Mouse (Mus musculus): ENCODE data around the gene Prss22. TPM values are rescaled to one million over a fixed set of nuclear protein-coding genes. Genes with fewer than 3 reads are reported as not detected.

The Prss22 gene
- polyA plus RNA-seq, 1 experiment from 2014 or later = not detected

DNA sequence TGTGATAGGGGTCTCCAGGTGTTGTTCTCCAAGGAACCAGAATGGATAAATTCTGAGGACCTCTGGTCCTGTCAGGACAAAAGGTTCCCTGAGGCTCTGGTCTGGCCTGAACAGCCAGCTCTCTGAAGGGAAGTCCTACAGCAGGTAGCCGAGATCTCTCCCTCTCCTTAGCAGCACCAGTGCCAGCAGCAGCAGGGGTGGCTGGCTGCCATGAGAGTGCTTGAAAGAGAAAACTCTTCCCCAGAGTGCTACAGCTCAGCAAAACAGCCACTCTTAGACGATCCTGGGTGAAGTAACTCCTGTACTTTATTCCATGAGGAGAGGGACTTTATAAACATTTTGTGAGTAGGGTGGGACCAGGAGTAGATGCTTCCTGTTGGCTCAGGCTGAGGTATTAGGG lies 8.1 kb downstream of the Prss22 start:
- Histone ChIP-seq H3K4me1 (ENCODE audit: control insufficient read depth, insufficient read depth, low read length) (peaks cover 4% of the 10 kb centered on the region; the same call in 1 of the 2 replicates), H3K9ac (replicated peaks; ENCODE audit: low read depth, low read length) (no peak overlapping the region), H3K4me3 (ENCODE audit: low read depth, low read length) (no peak overlapping the region), H3K27ac (ENCODE audit: low read depth, low read length) (no peak overlapping the region), H3K36me3 (ENCODE audit: control insufficient read depth, insufficient read depth, low read length) (no peaks in the 10 kb centered on the region), H3K27me3 (ENCODE audit: control insufficient read depth, insufficient read depth, low read length) (no peaks in the 10 kb centered on the region), H3K9me3 (ENCODE audit: control insufficient read depth, low read length) (no peaks in the 10 kb centered on the region), H3K4me2 (ENCODE audit: low read depth, low read length) (no peak overlapping the region)
- ATAC-seq (ENCODE audit: low read depth) = no peak
- WGBS = 63% methylated on average over 2 of the region's 2 CpGs

DNA sequence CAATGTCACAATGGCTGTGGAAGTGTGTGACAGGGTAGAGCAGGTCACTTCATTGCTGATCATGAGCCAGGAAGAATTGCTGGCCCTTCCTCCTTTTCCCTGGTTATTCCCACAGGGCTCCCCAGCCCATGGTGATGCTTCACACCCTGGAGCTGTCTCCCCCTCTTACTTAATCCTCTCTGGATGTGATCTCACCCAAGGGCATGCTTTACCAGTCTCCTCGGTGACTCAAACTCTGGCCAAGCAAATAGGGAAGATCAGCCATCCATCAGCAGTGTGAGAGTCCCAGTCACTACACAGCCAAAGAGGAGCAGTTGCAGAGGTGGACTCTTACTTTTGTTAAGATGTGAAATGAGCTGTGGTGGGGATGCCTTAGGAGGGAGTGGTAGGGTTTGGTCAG lies 12.9 kb downstream of the Prss22 start:
- 84% methylated on average over 1 of the region's 1 CpGs for WGBS
- H3K4me1 ChIP-seq (ENCODE audit: control insufficient read depth, insufficient read depth, low read length) = no peaks in the 10 kb centered on the region
- H3K27ac ChIP-seq (ENCODE audit: low read depth, low read length) = no peak overlapping the region
- H3K4me2 ChIP-seq (ENCODE audit: low read depth, low read length) = no peak overlapping the region
- H3K9me3 ChIP-seq (ENCODE audit: control insufficient read depth, low read length) = no peaks in the 10 kb centered on the region
- no peak for ATAC-seq (ENCODE audit: low read depth)
- H3K27me3 ChIP-seq (ENCODE audit: control insufficient read depth, insufficient read depth, low read length) = no peaks in the 10 kb centered on the region
- H3K36me3 ChIP-seq (ENCODE audit: control insufficient read depth, insufficient read depth, low read length) = no peaks in the 10 kb centered on the region
- H3K9ac ChIP-seq (replicated peaks; ENCODE audit: low read depth, low read length) = no peak overlapping the region
- no peak overlapping the region for H3K4me3 ChIP-seq (ENCODE audit: low read depth, low read length)

DNA sequence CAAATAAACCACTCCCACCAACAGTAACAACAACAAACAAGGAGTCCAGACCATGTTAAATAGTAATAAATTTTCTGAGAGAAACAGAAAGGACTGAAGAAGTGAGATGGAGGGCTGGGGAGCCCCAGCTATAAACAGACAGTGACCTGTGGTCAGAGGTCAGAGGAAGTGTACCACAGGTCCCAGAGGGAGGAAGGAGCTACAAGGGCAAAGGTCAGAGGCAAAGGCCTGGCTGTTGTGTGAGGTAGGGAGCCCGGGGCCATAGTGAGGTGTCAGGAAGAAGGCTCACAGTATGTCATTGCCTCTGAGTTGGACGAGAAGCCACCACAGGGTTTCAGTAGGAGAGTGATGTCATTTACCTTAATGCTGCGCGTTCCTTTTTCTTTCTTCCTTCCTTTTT lies 15.0 kb downstream of the Prss22 start:
- Histone ChIP-seq H3K9ac (replicated peaks; ENCODE audit: low read depth, low read length) (no peak overlapping the region), H3K27ac (ENCODE audit: low read depth, low read length) (no peak overlapping the region), H3K9me3 (ENCODE audit: control insufficient read depth, low read length) (no peaks in the 10 kb centered on the region), H3K4me1 (ENCODE audit: control insufficient read depth, insufficient read depth, low read length) (no peaks in the 10 kb centered on the region), H3K4me2 (ENCODE audit: low read depth, low read length) (no peak overlapping the region), H3K36me3 (ENCODE audit: control insufficient read depth, insufficient read depth, low read length) (no peaks in the 10 kb centered on the region), H3K27me3 (ENCODE audit: control insufficient read depth, insufficient read depth, low read length) (no peaks in the 10 kb centered on the region), H3K4me3 (ENCODE audit: low read depth, low read length) (no peak overlapping the region)
- no peak for ATAC-seq (ENCODE audit: low read depth)
- WGBS = 62% methylated on average over 4 of the region's 4 CpGs

DNA sequence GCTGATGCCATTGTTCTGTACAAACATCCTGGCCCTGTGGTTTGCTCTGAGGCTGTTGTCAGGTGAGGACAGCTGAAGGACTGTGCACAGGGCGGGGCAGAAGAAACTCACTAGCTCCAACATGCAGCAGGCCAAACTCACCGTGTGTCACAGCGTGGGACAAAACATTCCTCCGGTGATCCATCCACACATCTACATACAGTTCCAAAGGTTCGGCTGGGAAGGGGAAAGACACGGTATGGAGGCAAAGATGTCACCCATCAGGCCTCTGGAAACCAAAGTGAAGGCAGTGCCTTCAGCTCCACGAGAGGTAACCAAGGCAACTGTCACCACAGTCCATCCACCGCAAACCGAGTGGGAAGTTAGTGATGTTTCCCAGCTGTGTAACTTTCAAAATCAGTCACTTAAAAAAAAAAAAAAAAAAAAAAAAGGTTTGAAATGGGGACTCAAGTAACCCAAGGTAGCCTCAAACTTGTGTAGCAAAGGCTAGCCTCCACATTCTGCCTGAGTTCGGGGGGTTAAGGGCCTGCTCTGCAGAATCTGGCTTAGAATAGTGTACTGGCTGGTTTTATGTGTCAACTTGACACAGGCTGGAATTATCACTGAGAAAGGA lies 17.5 kb downstream of the Prss22 start, which contains the start of gene Prss30:
Gene Prss30, minus strand, starts transcription at position 270 of the 613 bp plus-strand sequence.
- no peak for ATAC-seq (ENCODE audit: low read depth)

DNA sequence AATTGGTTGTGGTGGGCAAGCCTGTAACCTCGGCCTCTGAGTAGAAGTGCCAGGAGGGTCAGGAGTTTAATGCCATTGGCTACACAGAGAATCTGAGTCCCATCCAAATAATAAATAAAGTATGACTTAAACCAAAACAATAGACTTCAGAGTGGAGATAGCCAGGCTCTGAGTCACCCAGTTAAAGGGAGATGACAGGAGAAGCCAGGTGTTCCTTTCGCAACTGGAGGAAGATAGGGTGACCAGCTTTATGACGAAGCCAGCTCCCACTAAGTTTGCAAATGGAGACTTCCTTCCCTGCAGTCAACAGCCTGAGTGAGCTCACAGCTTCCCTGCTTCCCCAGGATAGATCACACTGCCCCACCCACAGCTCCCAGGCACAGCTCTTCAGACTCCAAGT lies 18.4 kb downstream of the Prss22 start:
- H3K27me3 ChIP-seq (ENCODE audit: control insufficient read depth, insufficient read depth, low read length) = no peaks in the 10 kb centered on the region
- no peak overlapping the region for H3K4me2 ChIP-seq (ENCODE audit: low read depth, low read length)
- no peaks in the 10 kb centered on the region for H3K36me3 ChIP-seq (ENCODE audit: control insufficient read depth, insufficient read depth, low read length)
- H3K4me3 ChIP-seq (ENCODE audit: low read depth, low read length) = no peak overlapping the region
- no peaks in the 10 kb centered on the region for H3K4me1 ChIP-seq (ENCODE audit: control insufficient read depth, insufficient read depth, low read length)
- no peaks in the 10 kb centered on the region for H3K9me3 ChIP-seq (ENCODE audit: control insufficient read depth, low read length)
- 73% methylated on average over 3 of the region's 3 CpGs for WGBS
- no peak overlapping the region for H3K27ac ChIP-seq (ENCODE audit: low read depth, low read length)
- H3K9ac ChIP-seq (replicated peaks; ENCODE audit: low read depth, low read length) = no peak overlapping the region
- no peak for ATAC-seq (ENCODE audit: low read depth)

More for the DNA sequence above, 17.5 kb downstream of the Prss22 start, which contains the start of gene Prss30:
- Histone ChIP-seq H3K36me3 (ENCODE audit: control insufficient read depth, insufficient read depth, low read length) (no peaks in the 10 kb centered on the region), H3K4me1 (ENCODE audit: control insufficient read depth, insufficient read depth, low read length) (no peaks in the 10 kb centered on the region), H3K9ac (replicated peaks; ENCODE audit: low read depth, low read length) (no peak within 1 kb of the TSS), H3K4me3 (ENCODE audit: low read depth, low read length) (no peak within 1 kb of the TSS), H3K9me3 (ENCODE audit: control insufficient read depth, low read length) (no peaks in the 10 kb centered on the region), H3K27ac (ENCODE audit: low read depth, low read length) (no peak within 1 kb of the TSS), H3K27me3 (ENCODE audit: control insufficient read depth, insufficient read depth, low read length) (no peaks in the 10 kb centered on the region), H3K4me2 (ENCODE audit: low read depth, low read length) (no peak within 1 kb of the TSS)
- 85% methylated on average over 10 of the region's 10 CpGs for WGBS

- ATAC-seq (ENCODE audit: low read depth) = no peak
- H3K4me3 ChIP-seq (ENCODE audit: low read depth, low read length) = no peak overlapping the region
- H3K9ac ChIP-seq (replicated peaks; ENCODE audit: low read depth, low read length) = no peak overlapping the region
- no peaks in the 10 kb centered on the region for H3K27me3 ChIP-seq (ENCODE audit: control insufficient read depth, insufficient read depth, low read length)
- H3K9me3 ChIP-seq (ENCODE audit: control insufficient read depth, low read length) = no peaks in the 10 kb centered on the region
- H3K4me2 ChIP-seq (ENCODE audit: low read depth, low read length) = no peak overlapping the region
- 91% methylated on average over 4 of the region's 4 CpGs for WGBS
- no peaks in the 10 kb centered on the region for H3K36me3 ChIP-seq (ENCODE audit: control insufficient read depth, insufficient read depth, low read length)
- H3K4me1 ChIP-seq (ENCODE audit: control insufficient read depth, insufficient read depth, low read length) = no peaks in the 10 kb centered on the region
- H3K27ac ChIP-seq (ENCODE audit: low read depth, low read length) = no peak overlapping the region
Measured at GRCm38 (mm10) chr17:23976665-23977064, 21.2 kb downstream of the Prss22 start.

- Histone ChIP-seq H3K36me3 (ENCODE audit: control insufficient read depth, insufficient read depth, low read length) (no peaks in the 10 kb centered on the region), H3K9me3 (ENCODE audit: control insufficient read depth, low read length) (no peaks in the 10 kb centered on the region), H3K4me1 (ENCODE audit: control insufficient read depth, insufficient read depth, low read length) (no peaks in the 10 kb centered on the region), H3K9ac (replicated peaks; ENCODE audit: low read depth, low read length) (no peak overlapping the region), H3K27ac (ENCODE audit: low read depth, low read length) (no peak overlapping the region), H3K4me3 (ENCODE audit: low read depth, low read length) (no peak overlapping the region), H3K27me3 (ENCODE audit: control insufficient read depth, insufficient read depth, low read length) (no peaks in the 10 kb centered on the region), H3K4me2 (ENCODE audit: low read depth, low read length) (no peak overlapping the region)
- WGBS = 89% methylated on average over 9 of the region's 9 CpGs
- ATAC-seq (ENCODE audit: low read depth) = no peak
Measured at GRCm38 (mm10) chr17:23971315-23971714, 26.6 kb downstream of the Prss22 start.

DNA sequence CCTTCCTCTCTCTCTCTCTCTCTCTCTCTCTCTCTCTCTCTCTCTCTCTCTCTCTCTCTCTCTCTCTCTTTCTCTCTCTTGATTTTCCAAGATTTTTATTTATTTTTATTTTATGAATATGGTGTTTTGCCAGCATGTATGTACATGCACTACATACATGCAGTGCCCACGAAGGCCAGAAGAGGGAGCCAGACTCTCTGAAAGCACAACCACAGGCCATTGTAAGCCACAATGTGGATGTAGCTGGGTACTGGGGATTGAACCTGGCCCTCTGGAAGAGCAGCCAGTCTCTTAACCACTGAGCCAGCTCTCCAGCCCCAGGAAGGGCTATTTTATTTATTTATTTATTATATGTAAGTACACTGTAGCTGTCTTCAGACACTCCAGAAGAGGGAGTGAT lies 28.7 kb downstream of the Prss22 start:
- no peaks in the 10 kb centered on the region for H3K9me3 ChIP-seq (ENCODE audit: control insufficient read depth, low read length)
- no peak overlapping the region for H3K4me2 ChIP-seq (ENCODE audit: low read depth, low read length)
- ATAC-seq (ENCODE audit: low read depth) = no peak
- no peaks in the 10 kb centered on the region for H3K36me3 ChIP-seq (ENCODE audit: control insufficient read depth, insufficient read depth, low read length)
- H3K4me1 ChIP-seq (ENCODE audit: control insufficient read depth, insufficient read depth, low read length) = no peaks in the 10 kb centered on the region
- no peaks in the 10 kb centered on the region for H3K27me3 ChIP-seq (ENCODE audit: control insufficient read depth, insufficient read depth, low read length)
- H3K27ac ChIP-seq (ENCODE audit: low read depth, low read length) = no peak overlapping the region
- no peak overlapping the region for H3K9ac ChIP-seq (replicated peaks; ENCODE audit: low read depth, low read length)
- H3K4me3 ChIP-seq (ENCODE audit: low read depth, low read length) = no peak overlapping the region
- 4% methylated on average over 1 of the region's 1 CpGs for WGBS

DNA sequence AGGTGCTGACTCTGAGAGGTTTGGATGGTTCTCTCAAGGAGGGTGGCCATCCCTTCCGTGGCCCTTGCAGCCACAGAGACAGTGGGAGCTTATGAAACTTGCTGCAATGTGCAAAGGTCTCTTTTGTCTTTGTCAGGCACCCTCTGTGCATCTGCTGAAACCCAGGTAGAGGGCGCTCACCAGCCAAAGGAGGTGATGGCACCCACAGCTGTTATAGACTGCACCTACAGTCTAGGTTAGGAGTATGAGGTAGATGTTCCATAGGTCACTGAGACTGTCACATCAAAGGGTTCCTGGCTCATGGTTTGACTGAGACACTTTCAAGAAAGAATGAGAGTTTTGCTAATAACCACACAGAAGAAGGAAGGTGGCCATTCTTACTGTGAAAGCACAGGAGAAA lies 29.1 kb downstream of the Prss22 start:
- no peaks in the 10 kb centered on the region for H3K9me3 ChIP-seq (ENCODE audit: control insufficient read depth, low read length)
- H3K36me3 ChIP-seq (ENCODE audit: control insufficient read depth, insufficient read depth, low read length) = no peaks in the 10 kb centered on the region
- no peaks in the 10 kb centered on the region for H3K4me1 ChIP-seq (ENCODE audit: control insufficient read depth, insufficient read depth, low read length)
- WGBS = 55% methylated on average over 2 of the region's 2 CpGs
- H3K4me3 ChIP-seq (ENCODE audit: low read depth, low read length) = no peak overlapping the region
- no peak overlapping the region for H3K4me2 ChIP-seq (ENCODE audit: low read depth, low read length)
- ATAC-seq (ENCODE audit: low read depth) = no peak
- no peak overlapping the region for H3K27ac ChIP-seq (ENCODE audit: low read depth, low read length)
- no peak overlapping the region for H3K9ac ChIP-seq (replicated peaks; ENCODE audit: low read depth, low read length)
- no peaks in the 10 kb centered on the region for H3K27me3 ChIP-seq (ENCODE audit: control insufficient read depth, insufficient read depth, low read length)
